Mouse (Mus musculus): ENCODE data around the gene Serinc2. TPM values are rescaled to one million over a fixed set of nuclear protein-coding genes. Genes with fewer than 3 reads are reported as not detected.

The Serinc2 gene
- polyA plus RNA-seq, 1 experiment from 2014 or later: 4.4 TPM

DNA sequence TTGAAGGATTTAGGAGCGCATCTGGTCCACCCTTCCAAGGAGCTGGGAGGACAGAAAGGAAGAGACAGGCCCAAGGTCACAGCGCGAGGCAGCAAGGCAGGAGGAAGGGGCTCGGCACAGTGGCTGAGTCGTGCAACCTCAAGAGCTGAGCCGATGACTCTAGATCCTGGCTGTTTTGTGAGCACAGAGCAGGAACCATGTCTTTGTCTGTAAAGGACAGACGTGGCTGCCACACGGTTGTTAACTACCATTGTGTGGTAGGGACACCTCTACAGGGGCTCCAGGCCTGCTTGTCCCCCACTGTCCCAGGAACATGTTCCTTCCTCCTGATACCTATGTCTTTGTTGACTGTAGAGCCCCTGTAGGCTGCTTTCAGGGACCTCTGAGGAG is 20.6 kb upstream of the Serinc2 start:
- Histone ChIP-seq H3K4me1 (ENCODE audit: insufficient read depth) (peaks cover 12% of the 10 kb centered on the region), H3K4me3 (ENCODE audit: low read depth, low read length) (no peak overlapping the region), H3K36me3 (replicated peaks; ENCODE audit: insufficient read depth, low read length) (no peaks in the 10 kb centered on the region), H3K27me3 (ENCODE audit: insufficient read depth, low read length) (peaks cover 2% of the 10 kb centered on the region; the same call in 1 of the 2 replicates), H3K4me2 (ENCODE audit: low read depth, low read length) (no peak overlapping the region), H3K27ac (ENCODE audit: low read depth) (no peak overlapping the region), H3K9ac (replicated peaks) (no peak overlapping the region), H3K9me3 (ENCODE audit: low read length) (no peaks in the 10 kb centered on the region)
- TF ChIP-seq EP300 (IDR thresholded peaks at IDR 0.05; ENCODE audit: low read depth) (no peak), CTCF (IDR thresholded peaks at IDR 0.05; ENCODE audit: low read depth) (no peak)
- 70% methylated on average over 8 of the region's 8 CpGs for WGBS (ENCODE audit: insufficient replicate concordance)
- ATAC-seq: no peak
- no peak for DNase-seq

DNA sequence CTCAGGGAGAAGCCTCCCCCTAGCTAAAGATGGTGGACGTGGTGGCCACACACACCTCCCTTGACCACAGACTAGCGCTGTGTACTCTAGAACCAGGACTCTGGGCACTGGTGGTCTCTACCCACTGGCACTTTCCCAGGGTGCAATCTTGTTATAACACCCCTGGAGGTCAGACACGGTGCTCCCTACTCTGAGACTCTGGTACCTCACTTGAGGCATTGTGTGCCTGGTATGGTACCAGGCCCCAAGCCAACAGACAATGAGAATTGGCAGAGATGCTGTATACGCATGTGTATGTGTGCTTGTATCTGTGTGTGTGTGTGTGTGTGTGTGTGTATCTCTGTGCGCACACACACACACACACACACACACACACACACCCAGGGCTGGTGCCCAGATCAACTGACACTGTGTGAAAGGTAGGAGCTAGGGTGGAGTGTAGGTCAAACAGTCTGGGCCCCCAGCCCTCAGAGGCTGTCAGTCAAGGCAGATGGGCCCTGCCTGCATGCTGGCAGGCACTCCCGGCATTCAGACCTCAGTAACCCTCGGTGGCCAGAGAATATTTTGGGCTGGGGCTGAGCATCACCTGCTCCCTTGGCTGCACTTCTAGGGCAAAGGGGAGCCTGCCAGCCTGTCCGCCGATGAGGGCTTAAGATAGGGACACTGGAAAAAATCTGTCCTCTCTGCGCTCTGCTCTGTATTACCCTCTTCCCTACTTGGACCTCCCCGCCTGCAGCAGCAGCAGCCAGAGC is 20.0 kb upstream of the Serinc2 start:
- Histone ChIP-seq H3K36me3 (replicated peaks; ENCODE audit: insufficient read depth, low read length) (no peaks in the 10 kb centered on the region), H3K9me3 (ENCODE audit: low read length) (no peaks in the 10 kb centered on the region), H3K4me1 (ENCODE audit: insufficient read depth) (peaks cover 17% of the 10 kb centered on the region), H3K9ac (replicated peaks) (no peak overlapping the region), H3K4me3 (ENCODE audit: low read depth, low read length) (no peak overlapping the region), H3K27me3 (ENCODE audit: insufficient read depth, low read length) (no peaks in the 10 kb centered on the region), H3K4me2 (ENCODE audit: low read depth, low read length) (no peak overlapping the region), H3K27ac (ENCODE audit: low read depth) (no peak overlapping the region)
- TF ChIP-seq CTCF (IDR thresholded peaks at IDR 0.05; ENCODE audit: low read depth) (no peak), EP300 (IDR thresholded peaks at IDR 0.05; ENCODE audit: low read depth) (no peak)
- ATAC-seq (no peak), DNase-seq (no peak)
- 77% methylated on average over 11 of the region's 11 CpGs for WGBS (ENCODE audit: insufficient replicate concordance)

DNA sequence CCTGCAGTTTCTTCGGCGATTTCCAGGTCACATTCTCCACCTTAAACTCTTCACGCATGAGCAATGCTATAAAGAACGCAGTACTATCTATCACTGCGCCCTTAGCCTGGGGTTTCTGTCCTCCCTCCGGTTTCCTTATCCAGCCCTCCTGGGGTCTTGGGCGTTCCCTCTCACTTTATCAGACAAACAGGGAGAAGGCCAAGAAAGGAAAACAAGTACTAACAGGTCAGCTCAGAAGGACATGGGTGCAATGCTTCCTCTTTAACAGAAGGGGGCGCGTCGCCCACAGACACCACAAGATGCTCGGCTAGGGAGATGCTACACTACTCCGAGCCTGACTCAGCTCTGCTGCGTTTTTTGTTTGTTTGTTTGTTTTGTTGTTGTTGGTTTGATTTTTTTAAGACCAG is 18.1 kb upstream of the Serinc2 start:
- Histone ChIP-seq H3K27ac (ENCODE audit: low read depth) (peak overlapping the region; percentile 96), H3K4me1 (ENCODE audit: insufficient read depth) (peaks cover 14% of the 10 kb centered on the region), H3K36me3 (replicated peaks; ENCODE audit: insufficient read depth, low read length) (no peaks in the 10 kb centered on the region), H3K27me3 (ENCODE audit: insufficient read depth, low read length) (no peaks in the 10 kb centered on the region), H3K4me2 (ENCODE audit: low read depth, low read length) (peak overlapping the region; percentile 64), H3K9me3 (ENCODE audit: low read length) (no peaks in the 10 kb centered on the region), H3K9ac (replicated peaks) (peak overlapping the region; percentile 48), H3K4me3 (ENCODE audit: low read depth, low read length) (peak overlapping the region; percentile 15; the same call in 1 of the 2 replicates)
- ATAC-seq: peak; percentile 82
- TF ChIP-seq EP300 (IDR thresholded peaks at IDR 0.05; ENCODE audit: low read depth): peak; percentile 92
- peak; percentile 93 for TF ChIP-seq CTCF (IDR thresholded peaks at IDR 0.05; ENCODE audit: low read depth)
- WGBS (ENCODE audit: insufficient replicate concordance): 16% methylated on average over 13 of the region's 13 CpGs
- DNase-seq: peak; percentile 70

DNA sequence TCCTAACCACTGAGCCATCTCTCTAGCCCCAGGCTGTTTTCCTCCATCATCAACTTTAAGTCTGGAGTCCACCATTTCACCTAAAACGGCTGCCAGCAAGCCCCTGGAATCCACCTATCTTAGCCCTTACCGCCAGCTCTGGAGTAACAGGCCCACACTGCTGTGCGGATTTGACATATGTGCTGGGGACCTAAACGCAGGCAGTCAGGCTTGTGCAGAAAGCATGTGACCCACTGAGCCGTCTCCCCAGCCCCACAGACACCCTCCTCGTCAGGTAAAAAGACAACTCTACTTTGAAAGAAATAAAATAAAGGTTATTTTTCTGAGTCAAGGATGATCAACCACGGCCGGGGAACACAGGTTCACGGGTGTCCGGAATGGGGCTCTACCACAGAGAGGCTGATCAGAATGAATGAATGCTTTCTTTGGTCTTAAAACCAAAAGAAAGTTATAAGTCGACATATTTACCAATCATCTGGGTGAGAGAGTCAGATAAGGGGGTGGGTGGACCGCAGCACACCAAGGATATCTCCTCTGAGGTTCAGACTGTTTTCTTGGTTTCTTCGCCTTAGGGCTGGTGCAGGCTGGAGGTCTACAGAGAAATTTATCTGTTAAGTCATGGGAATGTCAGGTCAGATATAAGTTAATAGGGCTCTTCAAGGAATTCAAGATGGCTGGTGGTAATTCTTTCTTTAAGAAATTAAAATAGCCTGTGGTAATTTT is 17.4 kb upstream of the Serinc2 start:
- Histone ChIP-seq H3K4me1 (ENCODE audit: insufficient read depth) (peaks cover 14% of the 10 kb centered on the region), H3K4me3 (ENCODE audit: low read depth, low read length) (peak overlapping the region; percentile 25), H3K27me3 (ENCODE audit: insufficient read depth, low read length) (no peaks in the 10 kb centered on the region), H3K9ac (replicated peaks) (peak overlapping the region; percentile 58), H3K27ac (ENCODE audit: low read depth) (peak overlapping the region; percentile 96), H3K4me2 (ENCODE audit: low read depth, low read length) (peak overlapping the region; percentile 64), H3K9me3 (ENCODE audit: low read length) (no peaks in the 10 kb centered on the region), H3K36me3 (replicated peaks; ENCODE audit: insufficient read depth, low read length) (no peaks in the 10 kb centered on the region)
- TF ChIP-seq CTCF (IDR thresholded peaks at IDR 0.05; ENCODE audit: low read depth) (no peak), EP300 (IDR thresholded peaks at IDR 0.05; ENCODE audit: low read depth) (peak; percentile 79)
- WGBS (ENCODE audit: insufficient replicate concordance): 50% methylated on average over 13 of the region's 13 CpGs
- ATAC-seq (peak; percentile 66), DNase-seq (peak; percentile 29)

DNA sequence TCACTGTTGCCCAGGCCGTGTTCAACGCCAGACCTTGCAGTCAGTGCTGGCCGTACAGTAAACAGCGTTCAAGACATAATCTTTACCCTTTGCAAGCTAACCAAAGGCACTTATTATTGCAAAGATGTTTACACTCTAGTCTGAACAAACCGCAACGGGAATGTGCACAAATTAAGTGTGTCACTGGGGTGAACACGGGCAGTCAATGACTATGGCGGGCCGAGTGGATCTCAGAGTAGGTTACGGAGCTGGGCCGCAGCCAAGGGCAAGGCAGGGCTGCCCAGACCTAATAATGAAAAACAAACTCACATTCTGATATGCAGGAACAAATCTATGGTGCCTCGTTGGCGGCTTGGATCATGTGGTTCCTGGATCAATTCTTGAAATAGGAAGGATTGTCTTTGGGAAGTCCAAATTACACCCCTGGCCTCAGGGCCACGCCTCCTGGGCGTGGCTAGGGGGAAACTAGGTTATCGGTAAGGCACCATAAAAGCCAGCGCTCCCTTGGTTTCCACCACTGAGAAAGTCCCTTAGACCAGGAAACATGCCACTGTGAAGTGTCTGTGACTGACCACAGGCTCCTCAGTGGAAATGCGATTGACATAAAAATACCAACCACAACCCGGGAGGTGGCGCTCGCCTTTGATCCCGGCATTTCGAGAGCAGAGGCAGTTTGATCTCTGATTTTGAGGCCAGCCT is 16.2 kb upstream of the Serinc2 start:
- Histone ChIP-seq H3K4me3 (ENCODE audit: low read depth, low read length) (peak overlapping the region; percentile 25), H3K4me1 (ENCODE audit: insufficient read depth) (peaks cover 14% of the 10 kb centered on the region), H3K9me3 (ENCODE audit: low read length) (no peaks in the 10 kb centered on the region), H3K36me3 (replicated peaks; ENCODE audit: insufficient read depth, low read length) (no peaks in the 10 kb centered on the region), H3K9ac (replicated peaks) (peak overlapping the region; percentile 58), H3K27me3 (ENCODE audit: insufficient read depth, low read length) (no peaks in the 10 kb centered on the region), H3K27ac (ENCODE audit: low read depth) (peak overlapping the region; percentile 96), H3K4me2 (ENCODE audit: low read depth, low read length) (peak overlapping the region; percentile 64)
- WGBS (ENCODE audit: insufficient replicate concordance): 41% methylated on average over 23 of the region's 23 CpGs
- ATAC-seq: peak; percentile 59
- peak; percentile 50; the same call in 1 of the 2 replicates for TF ChIP-seq EP300 (IDR thresholded peaks at IDR 0.05; ENCODE audit: low read depth)
- TF ChIP-seq CTCF (IDR thresholded peaks at IDR 0.05; ENCODE audit: low read depth): peak; percentile 53
- DNase-seq: peak; percentile 84

DNA sequence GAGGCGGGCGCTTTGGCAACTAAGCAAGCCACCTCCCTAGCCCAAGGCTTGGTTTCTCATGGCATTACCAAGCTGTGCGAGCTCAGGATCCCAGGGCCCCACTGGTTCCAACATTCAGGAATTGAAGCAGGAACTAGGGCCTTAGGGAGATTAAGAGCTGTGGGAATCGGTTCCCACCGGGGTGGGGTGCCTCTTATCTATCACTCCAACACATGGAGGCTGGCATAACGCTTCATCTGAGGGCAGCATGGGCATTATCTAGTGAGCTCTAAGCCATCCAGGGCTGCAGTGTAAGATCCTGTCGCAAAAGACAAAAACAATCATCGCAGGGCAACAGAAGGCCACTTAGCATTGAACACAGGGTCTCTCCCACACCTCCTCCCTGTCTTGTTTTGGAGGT is 15.5 kb upstream of the Serinc2 start:
- Histone ChIP-seq H3K27ac (ENCODE audit: low read depth) (peak overlapping the region; percentile 96), H3K27me3 (ENCODE audit: insufficient read depth, low read length) (no peaks in the 10 kb centered on the region), H3K4me1 (ENCODE audit: insufficient read depth) (peaks cover 14% of the 10 kb centered on the region), H3K4me3 (ENCODE audit: low read depth, low read length) (peak overlapping the region; percentile 25; the same call in 1 of the 2 replicates), H3K4me2 (ENCODE audit: low read depth, low read length) (peak overlapping the region; percentile 64), H3K9ac (replicated peaks) (peak overlapping the region; percentile 13; the same call in 1 of the 2 replicates), H3K36me3 (replicated peaks; ENCODE audit: insufficient read depth, low read length) (no peaks in the 10 kb centered on the region), H3K9me3 (ENCODE audit: low read length) (no peaks in the 10 kb centered on the region)
- peak; percentile 54 for DNase-seq
- peak; percentile 85 for TF ChIP-seq EP300 (IDR thresholded peaks at IDR 0.05; ENCODE audit: low read depth)
- TF ChIP-seq CTCF (IDR thresholded peaks at IDR 0.05; ENCODE audit: low read depth): no peak
- 60% methylated on average over 8 of the region's 8 CpGs for WGBS (ENCODE audit: insufficient replicate concordance)
- ATAC-seq: peak; percentile 13
